Mouse (Mus musculus) thymus, adult 2 months (tissue): ENCODE measurements around the gene Ksr2.

Experiments
- CTCF ChIP-seq: fragments of 200-500 bp; IDR thresholded peaks from 2 replicates; pipeline ENCODE4 v1.5.1; 2012; ENCODE audit warnings: mild to moderate bottlenecking, control low read depth, low read length, moderate library complexity, borderline replicate concordance; ENCODE audit not compliant: control insufficient read depth, poor library complexity, insufficient read depth; ENCODE audit errors: extremely low read depth
- POLR2A ChIP-seq: fragments of 200-500 bp; IDR thresholded peaks from 2 replicates; pipeline ENCODE4 v1.6.1; 2012; ENCODE audit warnings: mild to moderate bottlenecking, low read length, control low read depth, moderate library complexity; ENCODE audit not compliant: control insufficient read depth, poor library complexity, insufficient read depth; ENCODE audit errors: extremely low read depth

DNA sequence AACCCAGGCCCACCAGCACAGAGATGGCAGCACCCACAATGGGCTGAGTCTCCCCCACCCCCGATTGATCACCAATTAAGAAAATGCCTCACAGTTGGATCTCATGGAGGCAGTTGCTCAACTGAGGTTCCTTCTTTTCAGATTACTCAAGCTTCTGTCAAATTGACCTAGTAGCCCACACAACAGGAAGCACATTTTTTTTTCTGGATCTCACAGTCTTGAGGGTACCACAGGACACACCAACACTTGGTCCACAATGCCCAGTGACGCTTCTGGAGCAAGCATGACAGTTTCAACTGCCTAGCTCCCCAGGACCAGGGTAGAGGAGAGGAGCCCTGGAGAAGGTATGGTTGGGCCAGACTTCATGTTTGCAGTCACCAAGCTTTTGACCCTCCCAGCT is 3.6 kb downstream of the Ksr2 start:
- TF ChIP-seq CTCF (no peak), POLR2A (no peak)
